Mouse (Mus musculus): ENCODE data around the gene Rtp2.

- TF ChIP-seq CTCF (conservative IDR thresholded peaks at IDR 0.05; ENCODE audit: insufficient read depth, insufficient read length, low read depth, low read length) (no peak), POLR2A (IDR thresholded peaks at IDR 0.05; ENCODE audit: low read depth, low read length) (no peak)
These were observed 48.1 kb upstream of the Rtp2 start for GRCm38 (mm10) chr16:23980201-23980870.

All from kidney, adult 2 months (tissue).